In the genomic region with DNA sequence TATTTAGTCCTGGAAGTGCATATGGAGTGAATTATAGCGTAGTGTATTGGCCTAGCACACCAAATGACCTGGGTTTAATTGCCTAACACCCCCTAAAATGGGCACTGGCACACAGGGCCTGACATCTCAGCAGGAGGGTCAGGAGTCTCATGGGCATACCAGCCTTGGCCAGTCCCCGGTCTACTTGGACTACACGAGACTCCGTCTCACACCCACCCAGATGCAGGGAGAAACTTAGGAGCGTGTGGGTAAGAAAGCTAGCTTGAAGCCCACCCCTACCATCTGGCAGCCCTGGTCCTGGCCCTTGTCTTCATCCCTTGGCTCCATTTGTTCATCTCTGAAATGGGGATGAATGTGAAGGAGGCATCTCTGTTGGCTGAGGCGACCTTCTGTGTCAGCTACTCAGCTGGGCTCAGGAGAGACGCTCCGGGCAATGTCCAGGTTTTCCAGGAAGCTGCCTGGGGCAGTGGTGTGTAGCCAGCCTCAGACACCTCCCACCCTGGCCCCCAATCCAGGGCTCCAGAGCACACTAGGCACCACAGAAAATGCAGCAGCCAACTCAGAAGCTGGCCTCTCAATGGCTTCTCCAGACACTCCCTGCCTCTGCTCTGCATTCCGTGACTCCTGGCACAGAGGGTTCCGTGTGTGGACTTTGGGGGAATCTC, we compare ENCODE assay signal across 14 mouse cellular contexts. TPM values are rescaled to one million over a fixed set of nuclear protein-coding genes. Genes with fewer than 3 reads are reported as not detected.
DNase-seq lines count a peak whose midpoint lies in the region; ATAC-seq lines count a peak whose summit lies in the region.
"Had no signal": no experiment of that assay in that cellular context is flagged by ENCODE, and none has a peak within 500 bp of the region (broad histone marks: within the 10 kb centered on the region; RNA-seq: fewer than 3 reads in every experiment).

No protein-coding gene starts in this region.

- no peak for DNase-seq in frontal cortex, postnatal 10 days (ENCODE audit: low spot score in 2 of 2)
- peak; percentile 56 for DNase-seq in NIH3T3 (ENCODE audit: low read depth)
- peak; percentile 56 to 58 for DNase-seq in kidney, adult 8-10 months
- DNase-seq in limb, embryonic 10.5 days (ENCODE audit: low spot score) = no peak
- DNase-seq in hindbrain, embryonic 14.5 days (ENCODE audit: low spot score) = no peak
- no peak for DNase-seq in lung, adult 18-20 months
- DNase-seq: cerebellum, adult 9-11 months; liver, embryonic 13.5 days had no signal

- 0 out of 2 replicates have a peak overlapping the region, but pooled peaks have one; percentile 44 for H3K27ac ChIP-seq in limb, embryonic 10.5 days
- no peak overlapping the region for H3K27ac ChIP-seq in hindbrain, embryonic 12.5 days
- no peak overlapping the region for H3K27ac ChIP-seq in hindbrain, embryonic 14.5 days
- H3K27ac ChIP-seq: liver, embryonic 13.5 days had no signal

- peaks cover 54% of the 10 kb centered on the region for H3K4me1 ChIP-seq in limb, embryonic 10.5 days
- H3K4me1 ChIP-seq in hindbrain, embryonic 12.5 days = peaks cover 46% of the 10 kb centered on the region
- H3K4me1 ChIP-seq in hindbrain, embryonic 14.5 days (replicated peaks; ENCODE audit: control insufficient read depth, insufficient read depth, low read length) = peaks cover 18% of the 10 kb centered on the region

- peaks cover 58% of the 10 kb centered on the region for H3K36me3 ChIP-seq in limb, embryonic 10.5 days
- H3K36me3 ChIP-seq in hindbrain, embryonic 12.5 days = 0 out of 2 replicates have a peak, but pooled peaks cover 19% of the 10 kb centered on the region
- 0 out of 2 replicates have a peak, but pooled peaks cover 4% of the 10 kb centered on the region for H3K36me3 ChIP-seq in hindbrain, embryonic 14.5 days (replicated peaks; ENCODE audit: control insufficient read depth, insufficient read depth)
- H3K36me3 ChIP-seq: heart, embryonic 15.5 days; hindbrain, embryonic 15.5 days; liver, embryonic 13.5 days had no signal

- H3K4me3 ChIP-seq in limb, embryonic 10.5 days = no peak overlapping the region
- no peak overlapping the region for H3K4me3 ChIP-seq in hindbrain, embryonic 12.5 days
- no peak overlapping the region for H3K4me3 ChIP-seq in hindbrain, embryonic 14.5 days (replicated peaks; ENCODE audit: low read length)
- H3K4me3 ChIP-seq: forebrain, embryonic 10.5 days; heart, embryonic 15.5 days; hindbrain, embryonic 15.5 days; liver, embryonic 13.5 days had no signal

- WGBS in limb, embryonic 10.5 days = 79% methylated on average over 10 of the region's 10 CpGs
- WGBS in hindbrain, embryonic 12.5 days = 91% methylated on average over 10 of the region's 10 CpGs
- WGBS in hindbrain, embryonic 14.5 days = 88% methylated on average over 10 of the region's 10 CpGs

- no peaks in the 10 kb centered on the region for H3K9me3 ChIP-seq in limb, embryonic 10.5 days (replicated peaks)
- no peaks in the 10 kb centered on the region for H3K9me3 ChIP-seq in hindbrain, embryonic 12.5 days (replicated peaks)
- no peaks in the 10 kb centered on the region for H3K9me3 ChIP-seq in hindbrain, embryonic 14.5 days (ENCODE audit: control insufficient read depth, low read length)
- H3K9me3 ChIP-seq: forebrain, embryonic 10.5 days; heart, embryonic 15.5 days; hindbrain, embryonic 15.5 days; liver, embryonic 13.5 days had no signal

- no peak overlapping the region for H3K4me2 ChIP-seq in hindbrain, embryonic 12.5 days (replicated peaks)
- no peak overlapping the region for H3K4me2 ChIP-seq in hindbrain, embryonic 14.5 days (replicated peaks)
- H3K4me2 ChIP-seq: hindbrain, embryonic 15.5 days; liver, embryonic 13.5 days had no signal

- ATAC-seq in frontal cortex, adult (ENCODE audit: low TSS enrichment) = peak; percentile 8
- no peak for ATAC-seq in hindbrain, embryonic 12.5 days (ENCODE audit: low FRiP score)
- no peak for ATAC-seq in hindbrain, embryonic 14.5 days (ENCODE audit: low FRiP score)
- ATAC-seq: midbrain, embryonic 16.5 days had no signal

- no peaks in the 10 kb centered on the region for H3K27me3 ChIP-seq in limb, embryonic 10.5 days (ENCODE audit: low read depth, poor library complexity, severe bottlenecking)
- no peaks in the 10 kb centered on the region for H3K27me3 ChIP-seq in hindbrain, embryonic 12.5 days
- no peaks in the 10 kb centered on the region for H3K27me3 ChIP-seq in hindbrain, embryonic 14.5 days (ENCODE audit: control insufficient read depth, insufficient read depth, low read length)
- H3K27me3 ChIP-seq: heart, embryonic 15.5 days; hindbrain, embryonic 15.5 days; liver, embryonic 13.5 days had no signal

- no peak overlapping the region for H3K9ac ChIP-seq in hindbrain, embryonic 12.5 days
- no peak overlapping the region for H3K9ac ChIP-seq in hindbrain, embryonic 14.5 days
- H3K9ac ChIP-seq: heart, embryonic 15.5 days; hindbrain, embryonic 15.5 days; liver, embryonic 13.5 days had no signal

RNA-seq across cellular contexts. Expression of a gene that starts 4.9 kb away (rescaled TPM):
- polyA plus RNA-seq in limb, embryonic 10.5 days (2016; fragmentation: Nextera tagmentation; extraction: Ambion mirVana) = 40.1 and 51.8 TPM in 2 replicates
- polyA plus RNA-seq in hindbrain, embryonic 12.5 days (2016; fragmentation: Nextera tagmentation; extraction: Ambion mirVana) = 32.8 and 35.4 TPM in 2 replicates
- polyA plus RNA-seq in hindbrain, embryonic 14.5 days (2014; fragmentation: Nextera tagmentation; extraction: Ambion mirVana) = 12.2 and 14.1 TPM in 2 replicates

Comparison
In these comparisons a context has a peak if more than half of its experiments do, and no peak if none do; other contexts are left out.
1. DNase-seq: peak in NIH3T3 (single experiment) and kidney, adult 8-10 months (2 of 2); none in frontal cortex, postnatal 10 days (0 of 2), limb, embryonic 10.5 days (single experiment), hindbrain, embryonic 14.5 days (single experiment) and lung, adult 18-20 months (0 of 2).